Mouse (Mus musculus) macrophage (primary cell): ENCODE data around the gene Cd207. TPM values are rescaled to one million over a fixed set of nuclear protein-coding genes. Genes with fewer than 3 reads are reported as not detected.

ENCODE experiments used
- H3K27ac ChIP-seq: fragments of 350-480 bp; formaldehyde crosslinking; 2 replicates; pipeline ENCODE4 v1.9.0; 2021
- H3K36me3 ChIP-seq: fragments of 350-480 bp; formaldehyde crosslinking; 2 replicates; pipeline ENCODE4 v1.9.0; 2021; ENCODE audit errors: inconsistent target
- H3K4me3 ChIP-seq: fragments of 350-480 bp; formaldehyde crosslinking; 2 replicates; pipeline ENCODE4 v1.9.0; 2021; ENCODE audit errors: inconsistent target
- H3K79me2 ChIP-seq: fragments of 350-480 bp; formaldehyde crosslinking; 2 replicates; pipeline ENCODE4 v1.9.0; 2021; ENCODE audit errors: inconsistent target
- WGBS: methylation state at CpG from one replicate; pipeline ENCODE4 v1.1.7; 2026; ENCODE audit warnings: inconsistent platforms; ENCODE audit not compliant: missing documents; 5-methylcytosine and 5-hydroxymethylcytosine counted together
- polyA plus RNA-seq: library from polyadenylated mRNA; stranded (reverse); fragments of 250-400 nt; gene quantifications from 3 replicates; pipeline ENCODE4 v1.2.4, GENCODE M21; 2018; ENCODE audit warnings: inconsistent platforms

Cd207 gene
- polyA plus RNA-seq, 1 experiment from 2014 or later = not detected

DNA sequence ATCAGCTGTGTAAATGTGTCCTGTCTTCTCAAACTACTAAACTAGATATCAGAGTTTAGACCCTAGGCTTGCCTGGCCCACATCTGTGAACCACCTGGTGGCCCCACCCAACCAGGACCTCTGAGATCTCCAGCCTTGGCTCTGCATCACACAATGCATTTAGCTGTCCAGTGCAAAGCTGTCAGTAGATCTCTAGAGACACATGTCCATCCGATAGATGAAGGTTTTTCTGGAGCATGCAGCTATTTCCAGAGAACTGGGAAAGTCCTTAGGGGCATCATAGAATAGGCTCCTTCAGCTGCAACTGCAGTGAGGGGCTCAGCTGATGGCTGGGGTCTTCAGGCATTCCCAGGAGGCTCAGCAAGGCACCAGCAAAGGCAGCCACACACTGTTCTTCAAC, 26.6 kb upstream of the Cd207 start:
- Histone ChIP-seq H3K79me2 (no peaks in the 10 kb centered on the region), H3K36me3 (no peaks in the 10 kb centered on the region), H3K4me3 (no peak overlapping the region), H3K27ac (no peak overlapping the region)
- WGBS = 29% methylated on average over 1 of the region's 1 CpGs

DNA sequence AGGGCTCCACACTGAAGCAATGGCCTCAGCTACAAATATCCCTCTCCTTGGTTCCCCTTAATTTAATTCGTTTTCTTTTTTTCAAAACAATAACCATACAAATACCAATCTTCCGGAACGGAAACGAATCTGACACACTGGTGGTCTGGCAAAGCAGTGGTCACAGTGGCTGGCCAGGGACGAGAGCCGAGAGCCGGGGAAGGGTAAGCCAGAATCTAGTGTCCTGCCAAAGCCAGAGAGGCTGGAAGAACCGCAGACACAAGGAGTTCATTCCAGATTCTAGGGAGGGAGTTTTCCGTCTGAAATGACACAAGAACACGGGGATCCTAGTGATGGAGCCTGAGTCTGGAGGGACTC, 26.0 kb upstream of the Cd207 start:
- 5% methylated on average over 10 of the region's 10 CpGs for WGBS
- no peak overlapping the region for H3K4me3 ChIP-seq
- no peaks in the 10 kb centered on the region for H3K79me2 ChIP-seq
- no peak overlapping the region for H3K27ac ChIP-seq
- no peaks in the 10 kb centered on the region for H3K36me3 ChIP-seq

DNA sequence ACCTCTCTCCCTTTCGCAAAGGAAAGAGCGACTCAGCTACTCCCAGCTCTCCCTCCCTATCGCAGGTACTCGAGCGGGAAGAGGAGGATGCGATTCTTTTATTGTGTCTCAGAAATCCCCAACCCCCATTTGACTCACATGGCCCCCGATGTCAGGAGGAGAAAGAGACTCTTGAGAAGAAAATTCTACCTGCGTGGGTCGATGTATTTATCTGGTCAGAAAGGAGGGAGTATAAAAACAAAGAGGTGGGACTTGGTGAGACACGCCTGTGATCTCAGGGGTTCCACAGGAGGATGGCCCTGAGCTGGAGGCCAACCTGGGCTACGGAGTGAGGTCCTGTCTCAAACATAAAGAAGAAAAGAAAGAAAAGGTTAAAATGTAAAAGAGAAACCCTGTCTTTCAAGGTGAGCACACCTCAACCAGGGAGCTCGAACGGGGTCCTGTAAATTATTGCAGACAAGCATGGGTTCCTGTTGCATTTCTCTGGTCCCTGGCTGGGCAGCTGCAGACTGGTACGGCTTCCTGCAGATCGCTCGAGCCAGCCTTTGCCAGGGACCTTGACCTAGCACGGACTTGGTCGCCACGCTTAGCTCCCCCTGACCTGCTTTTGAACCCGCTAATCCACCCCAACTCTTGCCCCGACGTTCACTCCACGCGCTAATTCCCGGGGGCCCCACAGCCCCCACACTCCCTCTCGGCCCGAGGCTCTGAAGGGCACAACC, 25.5 kb upstream of the Cd207 start:
- Histone ChIP-seq H3K4me3 (no peak overlapping the region), H3K36me3 (no peaks in the 10 kb centered on the region), H3K79me2 (no peaks in the 10 kb centered on the region), H3K27ac (no peak overlapping the region)
- WGBS = 5% methylated on average over 27 of the region's 27 CpGs

DNA sequence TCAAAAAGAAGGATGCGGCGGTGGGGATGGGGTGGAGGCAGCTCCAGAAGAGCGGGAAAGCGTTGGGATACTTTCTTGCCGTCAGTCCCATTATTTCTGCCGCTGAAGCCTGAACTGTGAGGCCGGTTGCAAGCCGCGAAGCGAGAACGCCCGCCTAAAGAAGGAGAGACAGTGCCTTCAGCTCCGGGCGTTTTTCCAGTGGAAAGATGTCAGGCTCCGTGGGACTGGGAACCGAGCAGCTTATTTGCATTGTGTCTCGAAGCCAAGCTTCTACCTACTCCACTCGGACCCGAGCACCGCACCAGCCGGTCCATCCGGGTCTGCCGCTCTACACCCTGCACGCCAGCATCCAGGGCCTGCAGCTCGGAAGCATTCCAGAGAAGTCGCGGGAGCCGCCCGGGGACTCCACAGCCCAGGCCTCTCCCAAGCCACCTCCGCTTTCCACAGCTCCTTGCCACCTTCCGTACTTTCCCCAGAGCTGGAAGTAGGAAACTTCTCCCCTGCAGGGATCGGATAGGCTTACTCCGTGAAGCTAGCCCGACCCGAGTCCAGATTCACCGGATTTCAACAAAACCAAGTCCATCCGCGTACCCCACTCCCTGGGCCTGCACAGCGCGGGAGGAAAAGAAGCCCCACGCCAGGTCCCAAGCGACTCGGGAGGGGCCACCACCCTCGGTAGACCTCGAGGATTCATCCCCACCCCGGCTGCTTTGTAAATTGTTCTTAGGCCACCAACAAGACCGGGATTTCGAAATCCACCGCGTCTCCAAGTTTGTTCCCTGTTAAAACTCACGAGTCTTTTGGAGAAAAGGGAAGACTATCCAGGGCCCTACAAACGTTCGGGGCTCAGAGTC, 24.7 kb upstream of the Cd207 start:
- Histone ChIP-seq H3K36me3 (no peaks in the 10 kb centered on the region), H3K79me2 (no peaks in the 10 kb centered on the region), H3K4me3 (no peak overlapping the region), H3K27ac (no peak overlapping the region)
- WGBS = 7% methylated on average over 53 of the region's 53 CpGs

DNA sequence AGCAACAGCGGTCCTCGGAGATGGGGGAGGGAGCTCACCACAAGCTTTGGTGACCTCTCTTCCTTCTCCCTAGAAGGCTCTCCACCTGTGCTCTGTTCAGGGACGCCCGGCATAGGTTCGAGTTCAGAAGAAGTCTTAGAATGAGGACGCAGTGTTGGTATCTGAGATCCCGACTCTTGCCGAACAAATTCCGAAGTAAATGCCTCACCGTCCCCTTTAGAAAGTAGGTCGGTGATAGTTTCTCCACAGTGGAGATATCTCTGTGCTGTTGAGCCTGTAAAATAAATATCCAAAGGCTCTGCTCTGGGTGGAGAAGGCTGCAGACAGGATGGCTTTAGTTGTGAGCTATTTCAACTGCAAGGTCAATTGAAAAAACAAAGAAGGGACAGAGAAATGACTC, 23.3 kb upstream of the Cd207 start:
- H3K79me2 ChIP-seq = no peaks in the 10 kb centered on the region
- no peaks in the 10 kb centered on the region for H3K36me3 ChIP-seq
- no peak overlapping the region for H3K4me3 ChIP-seq
- WGBS = 5% methylated on average over 11 of the region's 11 CpGs
- no peak overlapping the region for H3K27ac ChIP-seq

DNA sequence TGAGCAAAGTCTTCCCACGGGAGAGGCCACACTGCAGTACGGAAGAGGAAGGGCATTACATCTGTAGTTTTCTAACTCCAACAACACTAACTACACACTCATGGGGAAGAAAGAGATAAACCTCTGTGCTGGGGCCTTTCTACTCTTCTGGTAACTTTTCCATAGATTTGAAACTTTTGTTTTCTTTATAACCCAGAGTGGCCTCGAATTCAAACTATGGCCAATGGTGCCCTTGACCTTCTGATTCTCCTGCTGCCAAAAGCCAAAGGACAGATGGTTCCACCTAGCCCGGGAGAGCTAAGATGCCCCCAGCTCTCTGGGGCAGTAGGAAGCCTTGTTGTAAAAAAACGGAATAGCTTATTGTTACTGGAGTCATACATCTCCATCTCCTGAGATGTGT, 22.3 kb upstream of the Cd207 start:
- 1% methylated on average over 5 of the region's 5 CpGs for WGBS
- no peak overlapping the region for H3K27ac ChIP-seq
- no peaks in the 10 kb centered on the region for H3K36me3 ChIP-seq
- H3K79me2 ChIP-seq = no peaks in the 10 kb centered on the region
- no peak overlapping the region for H3K4me3 ChIP-seq

DNA sequence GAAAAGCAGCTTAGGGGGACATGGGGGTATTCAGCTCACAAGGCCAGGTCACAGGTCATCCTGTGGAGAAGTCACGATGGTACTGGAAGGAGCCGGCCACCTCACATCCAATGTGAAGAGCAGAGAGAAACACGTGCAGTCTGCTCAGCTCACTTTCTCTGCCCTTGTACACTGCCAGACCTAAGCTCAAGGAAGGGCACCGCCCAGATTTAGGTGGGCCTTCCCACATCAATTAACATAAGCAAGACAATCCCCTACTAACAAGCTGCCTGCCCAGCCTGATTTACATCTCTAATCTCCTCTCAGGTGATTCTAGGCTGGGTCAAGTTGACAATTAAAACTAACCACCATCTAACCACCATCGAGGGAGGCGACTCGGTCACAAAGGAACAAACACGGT, 20.3 kb upstream of the Cd207 start:
- H3K27ac ChIP-seq = no peak overlapping the region
- H3K36me3 ChIP-seq = no peaks in the 10 kb centered on the region
- WGBS = 10% methylated on average over 8 of the region's 8 CpGs
- no peak overlapping the region for H3K4me3 ChIP-seq
- no peaks in the 10 kb centered on the region for H3K79me2 ChIP-seq

DNA sequence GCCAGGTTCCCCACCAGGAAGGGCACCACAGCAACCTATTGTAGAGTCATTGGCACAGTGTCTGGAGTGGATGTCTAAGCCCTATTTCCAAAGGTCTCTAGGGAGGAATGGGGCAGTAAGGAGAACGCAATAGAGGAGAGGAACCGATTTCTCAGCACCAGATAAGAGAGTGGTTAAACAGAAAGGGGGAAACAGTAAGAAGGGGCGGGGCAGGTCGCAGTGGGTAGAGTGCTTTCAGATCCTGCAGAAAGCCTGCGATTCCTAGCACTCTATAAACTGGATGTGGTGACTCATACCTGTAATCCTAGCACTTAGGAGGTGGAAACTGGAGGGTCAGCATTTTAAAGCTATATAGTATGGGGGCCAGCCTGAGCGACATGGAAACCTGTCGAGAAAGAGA, 19.0 kb upstream of the Cd207 start:
- H3K27ac ChIP-seq = no peak overlapping the region
- no peak overlapping the region for H3K4me3 ChIP-seq
- 2% methylated on average over 7 of the region's 7 CpGs for WGBS
- H3K36me3 ChIP-seq = no peaks in the 10 kb centered on the region
- no peaks in the 10 kb centered on the region for H3K79me2 ChIP-seq

DNA sequence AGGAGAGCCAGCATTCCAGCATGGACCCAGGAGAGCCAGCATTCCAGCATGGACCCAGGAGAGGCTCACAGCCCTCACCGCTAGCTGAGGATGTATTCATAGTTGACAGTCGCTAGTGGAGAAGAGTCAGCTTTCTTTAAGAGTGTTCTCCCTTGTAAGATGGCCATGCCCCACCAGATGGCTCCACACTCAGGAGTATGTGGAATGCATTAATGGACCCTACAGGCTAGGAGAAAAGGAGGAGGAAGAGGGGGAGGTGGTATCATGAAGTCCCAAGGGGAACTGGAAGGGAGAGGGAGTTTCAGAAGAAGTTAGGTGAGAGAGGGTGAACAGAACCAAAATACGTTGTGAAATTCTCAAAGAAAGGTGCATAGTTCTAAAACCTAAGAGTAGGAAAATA, 18.1 kb upstream of the Cd207 start:
- 22% methylated on average over 3 of the region's 3 CpGs for WGBS
- no peak overlapping the region for H3K27ac ChIP-seq
- no peaks in the 10 kb centered on the region for H3K79me2 ChIP-seq
- no peaks in the 10 kb centered on the region for H3K36me3 ChIP-seq
- H3K4me3 ChIP-seq = no peak overlapping the region

DNA sequence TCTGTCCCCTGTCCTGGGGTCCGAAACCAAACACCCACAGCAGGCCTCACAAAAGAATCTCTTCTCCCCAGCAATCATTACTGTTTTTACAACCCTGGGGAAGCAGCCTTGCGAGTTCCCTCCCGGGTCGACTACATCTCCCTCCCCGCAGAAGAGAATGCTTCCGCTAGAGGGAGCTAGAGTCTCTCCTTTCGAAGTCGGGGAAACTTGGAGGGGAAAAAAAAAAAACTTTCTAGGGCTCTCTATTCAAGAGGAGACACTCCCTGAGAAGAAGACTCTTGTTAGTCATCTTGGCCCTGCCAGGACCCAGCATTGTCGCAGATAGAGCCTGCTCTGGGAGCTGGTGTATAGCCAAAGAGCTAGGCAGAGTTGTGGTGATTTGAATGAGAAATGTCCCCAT, 16.2 kb upstream of the Cd207 start:
- no peaks in the 10 kb centered on the region for H3K79me2 ChIP-seq
- WGBS = 0% methylated on average over 9 of the region's 9 CpGs
- no peak overlapping the region for H3K4me3 ChIP-seq
- H3K27ac ChIP-seq = no peak overlapping the region
- H3K36me3 ChIP-seq = no peaks in the 10 kb centered on the region

DNA sequence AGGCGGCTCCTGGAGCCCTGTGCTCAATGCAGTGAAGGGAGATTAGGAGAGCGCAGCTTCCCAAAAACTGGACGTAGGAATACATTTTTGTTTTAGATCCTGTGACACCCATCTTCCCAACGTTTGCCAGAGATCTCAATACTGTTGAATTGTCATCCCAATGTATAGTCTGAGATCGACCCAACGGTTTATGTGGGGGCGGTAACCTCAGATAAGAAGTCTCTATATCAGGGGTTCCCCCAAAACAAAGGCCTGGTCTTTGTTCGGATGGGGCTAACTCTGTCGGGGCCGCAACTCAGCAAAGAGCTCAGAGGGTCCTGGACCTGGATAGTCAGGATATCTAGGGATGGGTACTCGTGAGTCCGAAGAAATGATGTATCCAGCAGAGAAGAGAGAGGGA, 15.3 kb upstream of the Cd207 start:
- no peaks in the 10 kb centered on the region for H3K36me3 ChIP-seq
- H3K4me3 ChIP-seq = no peak overlapping the region
- no peaks in the 10 kb centered on the region for H3K79me2 ChIP-seq
- 13% methylated on average over 12 of the region's 12 CpGs for WGBS
- H3K27ac ChIP-seq = no peak overlapping the region

DNA sequence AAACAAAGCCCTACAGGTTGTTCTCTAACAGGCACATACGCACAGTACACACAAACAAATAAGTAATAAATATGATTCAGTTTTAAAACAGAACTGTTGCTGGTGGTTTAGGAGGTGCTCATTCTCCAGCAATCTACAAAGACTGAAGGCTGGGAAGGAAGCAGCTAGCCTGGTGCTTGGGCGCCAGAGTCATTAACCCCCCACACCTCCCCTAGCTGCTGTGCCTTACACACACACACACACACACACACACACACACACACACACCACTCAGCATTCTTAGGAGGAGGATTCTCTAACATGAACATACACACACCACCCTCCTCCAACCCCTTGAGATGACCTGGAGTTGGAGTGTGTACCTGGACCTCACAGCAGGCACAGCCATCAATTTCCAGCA, 13.3 kb upstream of the Cd207 start:
- H3K36me3 ChIP-seq = no peaks in the 10 kb centered on the region
- WGBS = 50% methylated on average over 2 of the region's 2 CpGs
- H3K79me2 ChIP-seq = no peaks in the 10 kb centered on the region
- no peak overlapping the region for H3K27ac ChIP-seq
- no peak overlapping the region for H3K4me3 ChIP-seq

DNA sequence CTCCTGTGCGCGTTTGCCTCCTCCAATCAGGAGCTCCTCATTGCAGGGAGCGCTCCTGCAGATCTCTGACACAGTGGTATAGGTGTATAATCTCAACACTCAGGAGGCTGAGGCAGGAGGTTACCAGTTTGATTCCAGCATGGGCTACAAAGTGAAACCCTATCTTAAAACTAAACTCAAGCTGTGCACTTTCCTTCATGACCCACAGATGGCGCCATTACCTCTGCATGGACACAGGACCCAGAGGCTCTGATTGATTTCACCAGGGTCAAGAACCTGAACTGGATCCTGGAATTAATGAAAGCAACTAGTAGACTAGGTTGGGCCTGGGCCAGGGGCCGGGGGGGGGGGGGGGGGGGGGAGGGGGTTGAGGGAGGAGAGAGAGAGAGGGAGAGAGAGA, 12.6 kb upstream of the Cd207 start:
- no peaks in the 10 kb centered on the region for H3K79me2 ChIP-seq
- WGBS = 23% methylated on average over 4 of the region's 5 CpGs
- H3K27ac ChIP-seq = no peak overlapping the region
- no peaks in the 10 kb centered on the region for H3K36me3 ChIP-seq
- no peak overlapping the region for H3K4me3 ChIP-seq

DNA sequence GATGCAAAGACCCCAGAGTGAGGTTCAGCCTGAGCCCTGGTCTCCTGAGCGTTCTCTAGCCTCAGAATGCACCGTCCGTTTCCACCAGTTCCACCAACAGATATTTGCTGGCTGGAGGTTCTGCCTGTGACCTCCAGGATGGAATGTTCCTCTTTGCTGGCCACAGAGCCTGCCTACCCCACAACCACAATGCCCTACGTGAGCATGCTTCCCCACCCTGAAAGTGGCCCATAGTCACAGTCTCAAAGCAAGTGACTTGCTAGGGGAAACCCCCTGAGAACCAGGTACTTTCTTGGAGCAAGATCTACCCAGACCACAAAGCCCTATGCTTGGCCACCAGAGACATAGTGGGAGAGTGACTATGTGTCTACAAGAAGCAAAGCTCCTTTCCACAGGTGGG, 11.7 kb upstream of the Cd207 start:
- H3K79me2 ChIP-seq = no peaks in the 10 kb centered on the region
- H3K27ac ChIP-seq = no peak overlapping the region
- H3K4me3 ChIP-seq = no peak overlapping the region
- H3K36me3 ChIP-seq = no peaks in the 10 kb centered on the region
- WGBS = 7% methylated on average over 4 of the region's 4 CpGs

DNA sequence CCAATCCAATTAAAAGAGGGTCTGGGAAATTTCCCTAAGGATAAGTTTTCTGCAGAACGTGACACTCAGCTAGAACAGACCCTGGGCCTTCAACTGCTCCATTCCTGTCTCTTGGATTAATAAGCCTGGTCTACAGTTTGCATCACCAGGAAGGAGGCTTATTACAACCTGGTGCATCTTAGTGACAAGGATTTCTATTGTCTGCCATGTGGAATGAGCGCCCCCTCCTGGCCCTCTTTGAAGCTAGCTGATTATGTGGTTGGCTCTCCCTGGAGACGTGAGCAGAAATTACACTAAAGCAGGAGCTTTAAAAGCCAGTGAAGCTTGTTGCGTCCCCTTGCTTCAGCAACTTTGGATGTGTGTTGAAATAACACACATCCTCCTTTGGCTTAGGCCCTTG, 4.3 kb downstream of the Cd207 start:
- Histone ChIP-seq H3K27ac (no peak overlapping the region), H3K79me2 (no peaks in the 10 kb centered on the region)
- WGBS = 9% methylated on average over 4 of the region's 4 CpGs

More for the DNA sequence above, 4.3 kb downstream of the Cd207 start:
- Histone ChIP-seq H3K36me3 (no peaks in the 10 kb centered on the region), H3K4me3 (no peak overlapping the region)
